Mouse (Mus musculus): ENCODE data around the gene Tnfrsf13c.

Gene Tnfrsf13c

GRCm38 (mm10) chr15:82230098-82230611 is 6.0 kb upstream of the Tnfrsf13c start:
- DNase-seq (ENCODE audit: low spot score), result no peak

GRCm38 (mm10) chr15:82229542-82230045 is 5.4 kb upstream of the Tnfrsf13c start:
- DNase-seq (ENCODE audit: low spot score), result no peak

GRCm38 (mm10) chr15:82225769-82226168 is 1.6 kb upstream of the Tnfrsf13c start:
- no peak for DNase-seq (ENCODE audit: low spot score)

GRCm38 (mm10) chr15:82224602-82225215 is 540 bp upstream of the Tnfrsf13c start:
- DNase-seq (ENCODE audit: low spot score), result no peak

- DNase-seq (ENCODE audit: low spot score), result no peak
These were observed 918 bp downstream of the Tnfrsf13c start for GRCm38 (mm10) chr15:82223251-82223650.

- no peak for DNase-seq (ENCODE audit: low spot score)
These were observed 2.9 kb downstream of the Tnfrsf13c start for GRCm38 (mm10) chr15:82221104-82221860.

GRCm38 (mm10) chr15:82220003-82220675 is 4.0 kb downstream of the Tnfrsf13c start:
- no peak for DNase-seq (ENCODE audit: low spot score)

GRCm38 (mm10) chr15:82218778-82219666 is 5.1 kb downstream of the Tnfrsf13c start:
- no peak for DNase-seq (ENCODE audit: low spot score)

- DNase-seq (ENCODE audit: low spot score), result no peak
These were observed 6.2 kb downstream of the Tnfrsf13c start for GRCm38 (mm10) chr15:82217980-82218379.

GRCm38 (mm10) chr15:82217039-82217438 is 7.1 kb downstream of the Tnfrsf13c start:
- DNase-seq (ENCODE audit: low spot score), result no peak

GRCm38 (mm10) chr15:82216142-82216827 is 7.9 kb downstream of the Tnfrsf13c start:
- DNase-seq (ENCODE audit: low spot score), result no peak

- no peak for DNase-seq (ENCODE audit: low spot score)
These were observed 8.7 kb downstream of the Tnfrsf13c start for GRCm38 (mm10) chr15:82215332-82216046.

- no peak for DNase-seq (ENCODE audit: low spot score)
These were observed 10.9 kb downstream of the Tnfrsf13c start for GRCm38 (mm10) chr15:82213222-82213621.

GRCm38 (mm10) chr15:82212752-82213063 is 11.5 kb downstream of the Tnfrsf13c start, which contains the start of gene Shisa8:
Gene Shisa8 (minus strand): TSS chr15:82212815.
- DNase-seq (ENCODE audit: low spot score), result no peak

GRCm38 (mm10) chr15:82211911-82212751 is 12.0 kb downstream of the Tnfrsf13c start:
- no peak for DNase-seq (ENCODE audit: low spot score)

- no peak for DNase-seq (ENCODE audit: low spot score)
These were observed 12.9 kb downstream of the Tnfrsf13c start for GRCm38 (mm10) chr15:82211281-82211680.

GRCm38 (mm10) chr15:82210801-82211200 is 13.4 kb downstream of the Tnfrsf13c start:
- no peak for DNase-seq (ENCODE audit: low spot score)

GRCm38 (mm10) chr15:82209295-82210050 is 14.7 kb downstream of the Tnfrsf13c start:
- DNase-seq (ENCODE audit: low spot score), result no peak

- DNase-seq (ENCODE audit: low spot score), result no peak
These were observed 15.9 kb downstream of the Tnfrsf13c start for GRCm38 (mm10) chr15:82208307-82208706.
